Mouse (Mus musculus) heart, postnatal 4 days (tissue): ENCODE data around the gene Nde1. TPM values are rescaled to one million over a fixed set of nuclear protein-coding genes. Genes with fewer than 3 reads are reported as not detected.

Source experiments
- DNase-seq: peaks from one replicate; pipeline ENCODE4 v3.0.0; 2021
- microRNA-seq, 2 experiments: library from miRNA; unstranded; fragments of <30 nt; microRNA quantifications; one replicate each; pipeline ENCODE4 v1.2.0; 2021 to 2022
- total RNA-seq, 2 experiments: library from RNA; stranded (reverse); gene quantifications; 2 replicates each; pipeline ENCODE4 v1.2.3; 2021

Nde1 gene
- total RNA-seq, 2 experiments from 2014 or later = 48.7 to 52.7 TPM

DNA sequence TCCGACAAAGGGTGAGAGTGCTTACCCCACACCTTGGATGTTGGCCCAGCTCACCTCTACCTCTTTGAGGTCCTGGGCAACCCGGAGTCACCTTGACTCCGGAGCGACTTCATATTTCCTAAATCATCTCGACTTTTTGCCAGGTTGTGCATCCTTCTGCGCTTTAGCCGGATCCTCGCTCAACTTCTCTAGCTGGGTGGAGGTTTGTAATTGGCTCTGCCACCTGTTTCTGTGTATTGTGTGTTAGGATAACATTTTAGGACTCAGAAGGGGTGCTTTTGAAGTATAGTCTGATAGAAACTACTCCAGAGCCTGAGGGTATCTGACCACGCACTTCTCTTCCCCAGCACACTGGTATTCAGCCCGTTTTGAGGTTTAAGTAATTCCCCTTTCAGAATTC is 656 bp downstream of the Nde1 start:
- no peak for DNase-seq

GRCm38 (mm10) chr16:14166490-14166889 is 3.4 kb downstream of the Nde1 start:
- DNase-seq = no peak

GRCm38 (mm10) chr16:14169706-14170105 is 6.6 kb downstream of the Nde1 start:
- no peak for DNase-seq

DNA sequence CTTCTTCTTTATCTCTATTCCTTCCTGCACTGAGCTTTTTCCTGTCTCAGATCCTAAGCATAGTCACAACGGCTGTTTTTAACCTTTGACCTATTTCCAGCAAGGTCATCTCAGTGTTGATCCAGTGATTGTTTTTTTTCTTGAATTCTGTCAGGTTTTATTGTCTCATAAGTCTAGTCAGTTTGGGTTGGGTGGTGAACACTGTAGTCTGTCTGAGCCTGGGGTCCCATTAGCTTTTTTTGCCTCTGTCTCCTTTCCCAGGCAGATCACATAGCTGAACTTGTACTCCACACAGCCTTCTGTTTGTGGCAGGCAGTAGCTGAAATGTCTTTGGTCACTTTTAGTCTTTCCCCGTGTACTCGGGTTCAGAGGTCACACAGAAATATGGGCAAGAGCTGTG is 15.0 kb downstream of the Nde1 start:
- DNase-seq = no peak

DNA sequence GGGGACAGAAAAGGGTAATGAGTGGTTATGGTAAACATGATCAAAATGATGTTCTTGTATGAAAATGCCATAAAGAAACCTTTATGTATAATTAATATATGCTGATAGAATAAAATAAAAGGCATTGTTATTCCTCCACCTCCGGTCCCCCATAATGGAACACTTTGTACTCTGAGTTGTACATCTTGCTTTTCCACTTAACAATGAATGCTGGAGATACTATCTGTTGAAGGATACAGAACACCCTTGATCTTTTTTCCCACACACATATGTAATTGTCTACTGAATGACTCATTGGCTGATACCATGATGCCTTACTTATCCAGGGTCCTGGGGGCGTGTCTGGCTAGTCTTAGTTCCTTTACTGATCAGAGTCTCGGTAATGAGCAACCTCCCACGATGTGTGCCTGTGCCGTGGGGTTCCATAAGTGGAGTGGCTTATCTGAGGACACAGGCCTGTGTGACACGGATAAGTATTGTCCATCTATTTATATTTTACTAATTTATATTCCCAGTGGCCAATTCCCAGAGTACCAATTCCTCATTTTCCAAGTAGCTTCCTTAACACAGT is 17.2 kb downstream of the Nde1 start:
- DNase-seq = no peak

DNA sequence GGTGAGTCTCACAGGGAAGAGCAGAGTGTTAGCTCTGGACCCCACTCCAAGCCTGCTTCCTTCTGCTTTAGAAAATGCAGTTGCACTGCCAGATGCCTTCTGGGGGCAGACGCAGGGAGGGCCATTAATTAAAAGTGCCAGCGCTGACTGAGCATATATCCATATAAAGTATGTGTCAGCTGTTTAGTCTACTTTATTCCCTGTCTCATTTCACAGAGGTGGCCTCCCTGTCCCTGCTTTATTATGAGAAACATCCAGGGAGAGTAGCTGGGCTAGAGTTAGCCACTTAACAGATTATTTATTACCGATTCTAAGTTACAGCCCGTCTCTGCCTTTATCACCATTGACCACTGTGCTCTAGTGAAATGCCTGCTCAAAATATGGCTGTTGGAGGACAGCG is 19.3 kb downstream of the Nde1 start:
- no peak for DNase-seq

- no peak for DNase-seq
These were observed 20.8 kb downstream of the Nde1 start for GRCm38 (mm10) chr16:14183856-14184255.

- no peak for DNase-seq
These were observed 22.4 kb downstream of the Nde1 start for GRCm38 (mm10) chr16:14185516-14185915.

DNA sequence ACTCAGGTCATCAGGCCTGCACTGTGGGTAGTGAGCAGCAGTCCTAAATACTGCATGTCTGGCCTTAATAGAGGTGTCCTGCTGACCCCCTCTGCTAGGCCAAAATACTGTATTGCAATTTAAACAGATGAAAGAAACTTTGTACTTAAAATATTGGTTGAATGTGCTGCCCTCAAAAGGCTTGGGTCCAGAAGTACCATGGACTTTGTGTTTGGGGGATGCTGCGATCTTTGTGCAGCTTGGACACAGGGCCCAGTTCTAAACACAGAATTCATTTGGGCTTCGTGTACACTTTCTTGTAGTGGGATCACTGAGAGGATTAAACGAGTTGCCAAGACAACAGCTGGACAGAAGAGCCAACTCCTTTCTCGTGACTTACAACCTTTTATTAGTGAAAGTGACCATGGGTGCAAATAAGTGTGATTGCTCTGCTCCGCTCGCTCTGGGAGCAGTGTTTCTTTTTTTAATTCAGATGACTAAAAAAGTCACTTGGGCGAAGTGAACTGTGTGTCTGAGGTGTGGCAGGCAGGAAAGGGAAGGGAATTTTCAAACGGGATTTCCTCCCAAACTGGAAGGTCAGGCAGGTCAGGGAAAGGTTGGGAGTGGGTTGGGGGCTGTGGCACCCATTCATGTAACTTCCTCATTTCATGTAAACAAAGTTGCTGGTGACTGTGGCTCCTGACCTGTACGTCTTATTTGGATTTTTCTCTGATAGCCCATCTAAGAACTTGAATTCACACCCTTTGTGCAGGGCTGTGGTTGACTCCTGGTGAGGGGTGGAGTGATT is 31.3 kb downstream of the Nde1 start:
- no peak for DNase-seq

GRCm38 (mm10) chr16:14195427-14195826 is 32.4 kb downstream of the Nde1 start:
- DNase-seq = peak; percentile 67

DNA sequence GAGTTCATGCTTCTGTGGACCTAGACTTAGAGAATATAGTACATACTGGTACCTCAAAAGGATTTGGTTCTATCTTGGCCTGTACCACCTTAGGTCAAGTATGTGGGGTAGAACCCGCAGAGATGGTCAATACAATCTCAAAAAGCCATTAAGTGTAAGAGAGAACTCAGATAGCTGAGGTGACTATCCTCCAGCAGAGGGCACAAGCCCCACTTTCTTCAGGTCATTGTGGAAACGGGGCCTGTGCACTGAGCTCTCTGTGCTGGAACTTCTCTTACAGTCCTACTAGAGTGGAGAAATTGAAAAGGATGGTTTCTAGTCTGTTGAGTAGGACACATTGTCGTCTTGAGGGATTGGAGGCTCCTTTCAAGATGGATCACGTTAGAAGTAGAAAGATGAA is 35.7 kb downstream of the Nde1 start:
- no peak for DNase-seq

- DNase-seq = no peak
These were observed 52.1 kb downstream of the Nde1 start for GRCm38 (mm10) chr16:14215156-14215555.

- DNase-seq = peak; percentile 83
These were observed 74.1 kb downstream of the Nde1 start for GRCm38 (mm10) chr16:14237100-14237723.

DNA sequence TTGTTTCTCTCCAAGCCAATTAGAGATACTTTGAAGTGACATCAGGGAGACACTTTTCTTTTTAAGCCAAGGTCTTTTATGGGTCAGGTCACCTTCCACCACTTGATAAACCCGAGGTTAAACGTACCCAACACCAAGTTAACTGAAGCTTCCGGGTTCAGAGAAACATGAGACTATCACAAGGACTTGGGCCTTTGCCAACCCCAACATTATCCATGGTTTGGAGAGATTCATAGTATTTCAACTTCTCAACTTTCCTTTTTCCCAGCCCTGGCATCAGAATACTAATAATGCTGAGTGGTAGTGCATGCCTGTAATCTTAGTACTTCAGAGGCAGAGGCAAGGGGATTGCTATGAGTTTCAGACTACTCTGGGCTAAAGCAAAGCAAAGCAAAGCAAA is 79.0 kb downstream of the Nde1 start:
- no peak for DNase-seq

Small RNA genes lying within 50 kb of the gene (microRNA-seq; reads per million reads assigned to microRNA genes)
- 0 reads per million in 2 experiments for gene Gm27671
- gene Mir484 = 1,586 to 2,454 reads per million in 2 experiments

Other genes starting within 250 kb of the Nde1 start
- gene 2900011O08Rik, start 176.7 kb upstream of the Nde1 start, total RNA-seq = under 1 TPM in 1 of 2 experiments, not detected in 1; 0.18 TPM
- not detected for gene Ifitm7, start 176.4 kb upstream of the Nde1 start, total RNA-seq
- gene Marf1, start 76 bp downstream of the Nde1 start, total RNA-seq = 10 to 100 TPM; 24.7 to 24.8 TPM
- gene Myh11, start 128.1 kb downstream of the Nde1 start, total RNA-seq = 10 to 100 TPM; 14.0 to 17.0 TPM
- gene Fopnl, start 154.1 kb downstream of the Nde1 start, total RNA-seq = 10 to 100 TPM; 55.9 to 56.0 TPM
- gene Abcc1, start 198.3 kb downstream of the Nde1 start, total RNA-seq = 10 to 100 TPM; 10.8 to 11.7 TPM